Mouse (Mus musculus) R1 (cell line): Measurements from ENCODE around the gene Rap2a.

Source experiments
- DNase-seq: peaks from one replicate; pipeline ENCODE4 v3.0.0-alpha.2; 2018; ENCODE audit warnings: low read depth, low spot score

The Rap2a gene

DNA sequence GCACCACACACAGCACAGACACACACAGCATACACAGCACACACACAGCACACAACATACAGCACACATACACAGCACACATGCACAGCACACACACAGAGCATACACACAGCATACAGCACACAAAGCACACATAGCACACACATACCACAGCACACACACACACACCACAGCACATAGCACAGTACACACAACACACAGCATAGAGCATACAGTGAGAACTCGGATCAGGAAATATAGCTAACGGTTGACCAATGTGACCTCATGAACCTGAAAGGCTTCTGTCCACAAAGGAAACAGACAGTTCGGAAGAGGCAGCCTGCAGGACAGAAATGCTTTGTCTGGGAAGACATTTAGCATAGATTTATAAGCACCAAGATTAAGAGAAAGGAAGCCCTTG lies 61.4 kb downstream of the Rap2a start:
- DNase-seq = no peak

DNA sequence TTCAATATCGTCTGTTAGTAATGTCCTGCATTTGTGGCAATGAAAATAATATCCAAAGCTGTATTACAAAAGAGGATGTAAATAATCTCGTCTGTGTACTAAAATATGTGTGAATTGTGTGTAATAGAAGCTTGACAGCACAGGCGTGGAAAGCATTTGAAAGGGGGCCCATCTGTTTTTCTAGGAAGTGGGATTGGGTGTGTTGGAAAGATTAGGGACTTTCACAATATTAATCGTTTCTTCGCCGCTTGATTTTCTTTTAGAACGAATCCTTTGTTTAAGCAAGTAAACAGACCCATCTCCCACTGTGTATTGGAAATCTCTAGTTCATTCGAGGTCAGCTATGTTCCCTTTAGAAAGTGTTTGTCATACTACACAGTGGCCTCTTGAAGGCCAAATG lies 64.2 kb downstream of the Rap2a start:
- DNase-seq = no peak

- DNase-seq = no peak
Observed at GRCm38 (mm10) chr14:120542976-120543375, 64.7 kb downstream of the Rap2a start.

DNA sequence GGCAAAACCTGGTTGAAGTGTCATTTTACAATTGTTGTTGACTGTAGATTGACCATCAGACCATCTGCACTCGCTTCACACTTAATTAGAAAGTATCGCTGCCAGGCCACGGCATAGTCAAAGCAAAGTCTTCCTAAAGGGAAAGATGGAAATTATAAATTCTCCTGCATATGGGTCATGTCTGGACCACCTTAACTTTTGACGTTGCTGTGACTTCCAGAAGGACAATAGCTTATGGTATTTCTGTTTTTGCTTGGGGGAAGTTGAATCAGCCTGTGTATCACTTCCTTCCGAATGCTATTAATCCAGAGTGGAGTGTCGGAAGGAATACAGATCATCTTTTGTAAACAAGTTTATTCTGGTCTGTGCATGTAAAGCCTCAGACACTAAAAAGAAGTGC lies 65.6 kb downstream of the Rap2a start:
- DNase-seq = no peak

GRCm38 (mm10) chr14:120544495-120544894 lies 66.3 kb downstream of the Rap2a start:
- no peak for DNase-seq

- DNase-seq = no peak
Observed at GRCm38 (mm10) chr14:120544946-120545345, 66.7 kb downstream of the Rap2a start.
